Mouse (Mus musculus) testis, adult 2 months (tissue): ENCODE measurements around the gene Rab11fip2. TPM values are rescaled to one million over a fixed set of nuclear protein-coding genes. Genes with fewer than 3 reads are reported as not detected.

ENCODE experiments used
- H3K27ac ChIP-seq: fragments of 200-500 bp; 2 replicates; pipeline ENCODE4 v1.5.1; 2012; ENCODE audit warnings: low read depth, low read length; ENCODE audit not compliant: control insufficient read depth, insufficient read depth
- H3K27me3 ChIP-seq: fragments of 200-500 bp; 2 replicates; pipeline ENCODE4 v1.6.1; 2012; ENCODE audit warnings: mild to moderate bottlenecking, low read length, moderate library complexity; ENCODE audit not compliant: control insufficient read depth, insufficient read depth
- H3K36me3 ChIP-seq: fragments of 200-500 bp; 2 replicates; pipeline ENCODE4 v1.6.1; 2012; ENCODE audit warnings: mild to moderate bottlenecking, low read length; ENCODE audit not compliant: control insufficient read depth, insufficient read depth
- H3K4me1 ChIP-seq: fragments of 200-500 bp; 2 replicates; pipeline ENCODE4 v1.6.1; 2012; ENCODE audit warnings: low read length; ENCODE audit not compliant: control insufficient read depth, insufficient read depth
- H3K4me3 ChIP-seq: fragments of 200-500 bp; 2 replicates; pipeline ENCODE4 v1.5.1; 2012; ENCODE audit warnings: low read depth, mild to moderate bottlenecking, low read length, moderate library complexity, mixed read lengths; ENCODE audit not compliant: control insufficient read depth
- CTCF ChIP-seq: fragments of 200-500 bp; IDR thresholded peaks from 2 replicates; pipeline ENCODE4 v1.5.1; 2012; ENCODE audit warnings: low read depth, mild to moderate bottlenecking, inconsistent platforms, low read length, moderate library complexity; ENCODE audit not compliant: control insufficient read depth, insufficient read depth, insufficient replicate concordance
- POLR2A ChIP-seq: fragments of 200-500 bp; IDR thresholded peaks from 2 replicates; pipeline ENCODE4 v1.6.1; 2012; ENCODE audit warnings: low read depth, mild to moderate bottlenecking, inconsistent platforms, low read length, moderate library complexity; ENCODE audit not compliant: control insufficient read depth
- polyA plus RNA-seq: library from polyadenylated mRNA; depleted of rRNA; stranded (reverse); fragments of >200 nt; gene quantifications from 2 replicates; pipeline ENCODE4 v1.2.3, GENCODE M21; 2012

The Rab11fip2 gene
- polyA plus RNA-seq, 1 experiment = 15.9 TPM

GRCm38 (mm10) chr19:59889383-59889782, 54.1 kb downstream of the Rab11fip2 start:
- no peaks in the 10 kb centered on the region for H3K4me1 ChIP-seq
- no peaks in the 10 kb centered on the region for H3K27me3 ChIP-seq
- no peak overlapping the region for H3K4me3 ChIP-seq
- no peak overlapping the region for H3K27ac ChIP-seq
- TF ChIP-seq POLR2A (no peak), CTCF (no peak)
- H3K36me3 ChIP-seq = no peaks in the 10 kb centered on the region

- H3K27me3 ChIP-seq = no peaks in the 10 kb centered on the region
- no peaks in the 10 kb centered on the region for H3K36me3 ChIP-seq
- no peak for TF ChIP-seq CTCF
- TF ChIP-seq POLR2A = no peak
- no peak overlapping the region for H3K4me3 ChIP-seq
- no peaks in the 10 kb centered on the region for H3K4me1 ChIP-seq
- H3K27ac ChIP-seq = no peak overlapping the region
Observed at GRCm38 (mm10) chr19:59888846-59889245, 54.6 kb downstream of the Rab11fip2 start.

- Histone ChIP-seq H3K27ac (no peak overlapping the region), H3K36me3 (no peaks in the 10 kb centered on the region), H3K4me1 (no peaks in the 10 kb centered on the region), H3K4me3 (no peak overlapping the region), H3K27me3 (no peaks in the 10 kb centered on the region)
- TF ChIP-seq CTCF (no peak), POLR2A (no peak)
Observed at GRCm38 (mm10) chr19:59887866-59888265, 55.6 kb downstream of the Rab11fip2 start.

GRCm38 (mm10) chr19:59885301-59885700, 58.2 kb downstream of the Rab11fip2 start:
- TF ChIP-seq POLR2A = no peak
- H3K36me3 ChIP-seq = no peaks in the 10 kb centered on the region
- H3K27ac ChIP-seq = no peak overlapping the region
- H3K4me3 ChIP-seq = no peak overlapping the region
- H3K4me1 ChIP-seq = no peaks in the 10 kb centered on the region
- no peaks in the 10 kb centered on the region for H3K27me3 ChIP-seq

- H3K27ac ChIP-seq = no peak overlapping the region
- TF ChIP-seq POLR2A (no peak), CTCF (no peak)
- H3K27me3 ChIP-seq = no peaks in the 10 kb centered on the region
- H3K36me3 ChIP-seq = no peaks in the 10 kb centered on the region
- H3K4me3 ChIP-seq = no peak overlapping the region
- H3K4me1 ChIP-seq = no peaks in the 10 kb centered on the region
Observed at GRCm38 (mm10) chr19:59877238-59877637, 66.2 kb downstream of the Rab11fip2 start.

- H3K4me3 ChIP-seq = no peak overlapping the region
- no peaks in the 10 kb centered on the region for H3K4me1 ChIP-seq
- H3K36me3 ChIP-seq = no peaks in the 10 kb centered on the region
- no peak for TF ChIP-seq POLR2A
- TF ChIP-seq CTCF = no peak
- no peaks in the 10 kb centered on the region for H3K27me3 ChIP-seq
- H3K27ac ChIP-seq = no peak overlapping the region
Observed at GRCm38 (mm10) chr19:59866666-59867065, 76.8 kb downstream of the Rab11fip2 start.

- TF ChIP-seq POLR2A (no peak), CTCF (no peak)
- Histone ChIP-seq H3K4me3 (no peak overlapping the region), H3K27ac (no peak overlapping the region), H3K27me3 (no peaks in the 10 kb centered on the region), H3K4me1 (no peaks in the 10 kb centered on the region), H3K36me3 (no peaks in the 10 kb centered on the region)
Observed at GRCm38 (mm10) chr19:59862423-59862822, 81.0 kb downstream of the Rab11fip2 start.

GRCm38 (mm10) chr19:59860799-59861198, 82.7 kb downstream of the Rab11fip2 start:
- Histone ChIP-seq H3K4me1 (no peaks in the 10 kb centered on the region), H3K4me3 (no peak overlapping the region), H3K27ac (no peak overlapping the region), H3K27me3 (no peaks in the 10 kb centered on the region), H3K36me3 (no peaks in the 10 kb centered on the region)
- TF ChIP-seq CTCF = no peak
- TF ChIP-seq POLR2A = no peak
